Mouse (Mus musculus) MEL (cell line): ENCODE data around the gene Tmc4. TPM values are rescaled to one million over a fixed set of nuclear protein-coding genes. Genes with fewer than 3 reads are reported as not detected.
A peak's percentile ranks its signal among the peaks of the same experiment; 100 is the strongest.

Experiments
- DNase-seq: peaks from one replicate; pipeline ENCODE4 v3.0.0; 2011; ENCODE audit warnings: low read depth, low spot score
- H3K27ac ChIP-seq: 2 replicates; pipeline ENCODE4 v1.5.1; 2012; ENCODE audit warnings: low read depth, mild to moderate bottlenecking, control low read depth, low read length, moderate library complexity; ENCODE audit not compliant: control insufficient read depth
- H3K27me3 ChIP-seq, 2 experiments: fragments of 150-350 bp in 1 of 2; sonication (generic) in 1 of 2; 2 replicates each; pipeline ENCODE4 v1.6.1; 2012; ENCODE audit warnings: low read length in 2 of 2, mild to moderate bottlenecking in 2 of 2, improper control_type of control experiment in 1 of 2, moderate library complexity in 1 of 2; ENCODE audit not compliant: insufficient read depth in 2 of 2, control insufficient read depth in 1 of 2
- H3K36me3 ChIP-seq, 2 experiments: 2 replicates each; pipeline ENCODE4 v1.6.1; 2012 to 2014; ENCODE audit warnings: low read length in 2 of 2, improper control_type of control experiment in 1 of 2, inconsistent platforms in 1 of 2, mild to moderate bottlenecking in 1 of 2; ENCODE audit not compliant: insufficient read depth in 2 of 2, control insufficient read depth in 1 of 2
- H3K4me1 ChIP-seq, 2 experiments: fragments of 150-350 bp in 1 of 2; sonication (generic) in 1 of 2; 2 replicates each; pipeline ENCODE4 v1.6.1; 2012; ENCODE audit warnings: low read length in 2 of 2, improper control_type of control experiment in 1 of 2, mild to moderate bottlenecking in 1 of 2; ENCODE audit not compliant: insufficient read depth in 2 of 2, control insufficient read depth in 1 of 2
- H3K4me3 ChIP-seq, 2 experiments: fragments of 150-350 bp in 1 of 2; sonication (generic) in 1 of 2; 2 replicates each; pipeline ENCODE4 v1.5.1; 2012; ENCODE audit warnings: low read depth in 2 of 2, low read length in 2 of 2, mild to moderate bottlenecking in 2 of 2, moderate library complexity in 2 of 2, control low read depth in 1 of 2, improper control_type of control experiment in 1 of 2; ENCODE audit not compliant: control insufficient read depth in 1 of 2, insufficient read depth in 1 of 2
- H3K79me2 ChIP-seq: 2 replicates; pipeline ENCODE4 v1.6.1; 2012; ENCODE audit warnings: mild to moderate bottlenecking, low read length, moderate library complexity; ENCODE audit not compliant: control insufficient read depth, poor library complexity, insufficient read depth
- H3K9ac ChIP-seq: 2 replicates; pipeline ENCODE4 v1.6.1; 2012; ENCODE audit warnings: low read depth, mild to moderate bottlenecking, control low read depth, low read length, moderate library complexity; ENCODE audit not compliant: control insufficient read depth, poor library complexity, severe bottlenecking
- H3K9me3 ChIP-seq: fragments of 150-350 bp; sonication (generic); replicated peaks from 2 replicates; pipeline ENCODE4 v1.6.1; 2012; ENCODE audit warnings: mild to moderate bottlenecking, low read length, improper control_type of control experiment, moderate library complexity; ENCODE audit not compliant: insufficient read depth
- BHLHE40 ChIP-seq: IDR thresholded peaks from 2 replicates; pipeline ENCODE4 v1.6.1; 2012; ENCODE audit warnings: low read depth, mild to moderate bottlenecking, inconsistent platforms, low read length, improper control_type of control experiment, borderline replicate concordance
- CHD2 ChIP-seq: IDR thresholded peaks from 2 replicates; pipeline ENCODE4 v1.6.1; 2011; ENCODE audit warnings: low read length, improper control_type of control experiment
- ELF1 ChIP-seq: IDR thresholded peaks from 2 replicates; pipeline ENCODE4 v1.6.1; 2014; ENCODE audit warnings: low read depth, mild to moderate bottlenecking, inconsistent platforms, low read length, improper control_type of control experiment, moderate library complexity
- EP300 ChIP-seq, 2 experiments: IDR thresholded peaks; 2 replicates each; pipeline ENCODE4 v1.6.1; 2011; ENCODE audit warnings: improper control_type of control experiment in 2 of 2, low read length in 2 of 2, low read depth in 1 of 2, mild to moderate bottlenecking in 1 of 2
- ETS1 ChIP-seq: IDR thresholded peaks from 2 replicates; pipeline ENCODE4 v1.6.1; 2012; ENCODE audit warnings: low read depth, mild to moderate bottlenecking, inconsistent platforms, low read length, improper control_type of control experiment, moderate library complexity
- GABPA ChIP-seq: IDR thresholded peaks from 2 replicates; pipeline ENCODE4 v1.6.1; 2012; ENCODE audit warnings: low read depth, mild to moderate bottlenecking, inconsistent platforms, low read length, improper control_type of control experiment, moderate library complexity
- MEF2A ChIP-seq: IDR thresholded peaks from 2 replicates; pipeline ENCODE4 v1.6.1; 2014; ENCODE audit warnings: low read depth, mild to moderate bottlenecking, inconsistent platforms, low read length, improper control_type of control experiment; ENCODE audit not compliant: poor library complexity, insufficient replicate concordance, severe bottlenecking; ENCODE audit errors: extremely low read depth
- MYB ChIP-seq: IDR thresholded peaks from 2 replicates; pipeline ENCODE4 v1.6.1; 2011; ENCODE audit warnings: mild to moderate bottlenecking, low read depth, low read length, improper control_type of control experiment
- MYC ChIP-seq: IDR thresholded peaks from 2 replicates; pipeline ENCODE4 v1.6.1; 2011; ENCODE audit warnings: low read depth, mild to moderate bottlenecking, low read length, improper control_type of control experiment, moderate library complexity
- POLR2A ChIP-seq, 2 experiments: IDR thresholded peaks; 2 replicates each; pipeline ENCODE4 v1.6.1; 2011 to 2012; ENCODE audit warnings: low read length in 2 of 2, mild to moderate bottlenecking in 2 of 2, control low read depth in 1 of 2, improper control_type of control experiment in 1 of 2, low read depth in 1 of 2, moderate library complexity in 1 of 2; ENCODE audit not compliant: control insufficient read depth in 1 of 2, insufficient read depth in 1 of 2, poor library complexity in 1 of 2
- POLR2AphosphoS2 ChIP-seq: IDR thresholded peaks from 2 replicates; pipeline ENCODE4 v1.6.1; 2011; ENCODE audit warnings: low read length, improper control_type of control experiment
- POLR2AphosphoS5 ChIP-seq: IDR thresholded peaks from 2 replicates; pipeline ENCODE4 v1.6.1; 2012; ENCODE audit warnings: low read depth, borderline replicate concordance, mild to moderate bottlenecking, inconsistent platforms, low read length, moderate library complexity, mixed read lengths
- SMC3 ChIP-seq: IDR thresholded peaks from 2 replicates; pipeline ENCODE4 v1.6.1; 2011; ENCODE audit warnings: low read depth, low read length, improper control_type of control experiment
- TCF12 ChIP-seq: IDR thresholded peaks from 2 replicates; pipeline ENCODE4 v1.6.1; 2014; ENCODE audit warnings: low read depth, mild to moderate bottlenecking, inconsistent platforms, low read length, improper control_type of control experiment, moderate library complexity
- USF1 ChIP-seq: IDR thresholded peaks from 2 replicates; pipeline ENCODE4 v1.6.1; 2014; ENCODE audit warnings: low read depth, mild to moderate bottlenecking, inconsistent platforms, low read length, improper control_type of control experiment, moderate library complexity
- ZC3H11A ChIP-seq: IDR thresholded peaks from 2 replicates; pipeline ENCODE4 v1.6.1; 2012; ENCODE audit warnings: low read depth, mild to moderate bottlenecking, inconsistent platforms, low read length, improper control_type of control experiment
- ZKSCAN1 ChIP-seq: IDR thresholded peaks from 2 replicates; pipeline ENCODE4 v1.6.1; 2012; ENCODE audit warnings: low read depth, mild to moderate bottlenecking, inconsistent platforms, low read length, improper control_type of control experiment, moderate library complexity
- polyA plus RNA-seq, 2 experiments: library from polyadenylated mRNA; stranded (reverse) in 1 of 2; unstranded in 1 of 2; fragments of >175 nt in 1 of 2; fragments of >200 nt in 1 of 2; gene quantifications; 2 replicates each; pipeline versions ENCODE4 v1.2.1 to v1.2.4; 2012; ENCODE audit warnings: low replicate concordance in 2 of 2, low read depth in 1 of 2; ENCODE audit not compliant: insufficient read length in 2 of 2, insufficient read depth in 1 of 2, missing spikeins in 1 of 2
- total RNA-seq: library from RNA; depleted of rRNA; stranded (reverse); fragments of 300-350 nt; gene quantifications from 2 replicates; pipeline ENCODE4 v1.2.3, GENCODE M21; 2012

Tmc4 gene
- total and polyA plus RNA-seq, 3 experiments: 2.7 to 16.8 TPM; not detected in 1

GRCm38 (mm10) chr7:3715249-3715648 lies 37.9 kb upstream of the Tmc4 start:
- Histone ChIP-seq H3K27ac (no peak overlapping the region), H3K9me3 (no peaks in the 10 kb centered on the region), H3K27me3 (no peaks in the 10 kb centered on the region), H3K79me2 (no peaks in the 10 kb centered on the region), H3K9ac (no peak overlapping the region), H3K4me1 (peaks cover 0 to 9% of the 10 kb centered on the region in 2 experiments; a peak in 2 of 4 replicates), H3K4me3 (no peak overlapping the region), H3K36me3 (peaks cover 0 to 2% of the 10 kb centered on the region in 2 experiments; a peak in 1 of 4 replicates)
- peak; percentile 32 for DNase-seq
- TF ChIP-seq EP300 (IDR thresholded peaks at IDR 0.05; ENCODE audit: low read depth in 1 of 2, low read length in 2 of 2): no peak
- TF ChIP-seq MYC: no peak
- no peak for TF ChIP-seq BHLHE40
- no peak for TF ChIP-seq POLR2AphosphoS2
- TF ChIP-seq ZC3H11A: no peak
- TF ChIP-seq SMC3: no peak

- TF ChIP-seq GABPA (no peak), BHLHE40 (no peak)
- TF ChIP-seq, all 39 proteins: peak for 0
- Histone ChIP-seq H3K79me2 (no peaks in the 10 kb centered on the region), H3K4me3 (no peak overlapping the region), H3K36me3 (peaks cover 0 to 6% of the 10 kb centered on the region in 2 experiments; a peak in 2 of 4 replicates), H3K27ac (no peak overlapping the region), H3K4me1 (peaks cover 0 to 7% of the 10 kb centered on the region in 2 experiments; a peak in 2 of 4 replicates), H3K9ac (no peak overlapping the region), H3K27me3 (no peaks in the 10 kb centered on the region), H3K9me3 (no peaks in the 10 kb centered on the region)
- no peak for DNase-seq
These were observed 35.0 kb upstream of the Tmc4 start for GRCm38 (mm10) chr7:3712264-3712942.

GRCm38 (mm10) chr7:3709000-3709399 lies 31.6 kb upstream of the Tmc4 start:
- Histone ChIP-seq H3K27ac (no peak overlapping the region), H3K36me3 (peaks cover 6 to 13% of the 10 kb centered on the region in 2 experiments), H3K4me1 (peaks cover 0 to 5% of the 10 kb centered on the region in 2 experiments; a peak in 1 of 4 replicates), H3K79me2 (peaks cover 24% of the 10 kb centered on the region), H3K27me3 (no peaks in the 10 kb centered on the region), H3K9me3 (no peaks in the 10 kb centered on the region), H3K4me3 (no peak overlapping the region), H3K9ac (no peak overlapping the region)
- peak; percentile 67 for DNase-seq
- TF ChIP-seq TCF12: no peak
- TF ChIP-seq ETS1: no peak
- TF ChIP-seq ELF1: no peak
- no peak for TF ChIP-seq CHD2
- no peak for TF ChIP-seq USF1
- TF ChIP-seq POLR2AphosphoS5: no peak
- no peak for TF ChIP-seq MYB
- TF ChIP-seq MEF2A: no peak
- no peak for TF ChIP-seq MYC
- TF ChIP-seq POLR2A (IDR thresholded peaks at IDR 0.05; ENCODE audit: control insufficient read depth in 1 of 2, insufficient read depth in 1 of 2, low read depth in 1 of 2, low read length in 2 of 2, poor library complexity in 1 of 2): no peak
- TF ChIP-seq SMC3: no peak
- no peak for TF ChIP-seq ZKSCAN1
- TF ChIP-seq BHLHE40: no peak
